Mouse (Mus musculus): ENCODE data around the gene Wrb.

DNA sequence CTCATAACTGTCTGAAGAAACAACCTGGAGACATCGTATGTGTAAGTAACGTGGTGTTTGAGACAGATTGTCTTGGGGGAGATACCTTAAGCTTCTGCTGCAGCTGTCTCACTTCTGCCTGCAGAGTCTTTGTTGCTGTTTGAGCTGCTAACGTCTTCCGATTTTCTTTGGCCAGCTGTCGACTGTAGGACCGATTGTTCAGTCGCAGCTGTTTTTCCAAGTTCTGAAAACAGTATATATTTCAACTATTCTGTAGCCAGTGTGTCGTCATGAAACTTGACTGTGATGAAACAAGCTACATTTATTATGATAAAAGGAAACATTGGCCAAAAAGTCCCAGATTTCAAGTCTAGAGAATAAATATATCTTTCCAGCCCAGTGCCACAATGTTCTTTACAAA, 28.4 kb downstream of the Wrb start:
- TF ChIP-seq CTCF (IDR thresholded peaks at IDR 0.05; ENCODE audit: low read depth): no peak
- no peak for TF ChIP-seq EP300 (IDR thresholded peaks at IDR 0.05; ENCODE audit: low read depth)

All from liver, embryonic 14.5 days (tissue).